ENCODE assay signal across 10 mouse cellular contexts in the genomic region with DNA sequence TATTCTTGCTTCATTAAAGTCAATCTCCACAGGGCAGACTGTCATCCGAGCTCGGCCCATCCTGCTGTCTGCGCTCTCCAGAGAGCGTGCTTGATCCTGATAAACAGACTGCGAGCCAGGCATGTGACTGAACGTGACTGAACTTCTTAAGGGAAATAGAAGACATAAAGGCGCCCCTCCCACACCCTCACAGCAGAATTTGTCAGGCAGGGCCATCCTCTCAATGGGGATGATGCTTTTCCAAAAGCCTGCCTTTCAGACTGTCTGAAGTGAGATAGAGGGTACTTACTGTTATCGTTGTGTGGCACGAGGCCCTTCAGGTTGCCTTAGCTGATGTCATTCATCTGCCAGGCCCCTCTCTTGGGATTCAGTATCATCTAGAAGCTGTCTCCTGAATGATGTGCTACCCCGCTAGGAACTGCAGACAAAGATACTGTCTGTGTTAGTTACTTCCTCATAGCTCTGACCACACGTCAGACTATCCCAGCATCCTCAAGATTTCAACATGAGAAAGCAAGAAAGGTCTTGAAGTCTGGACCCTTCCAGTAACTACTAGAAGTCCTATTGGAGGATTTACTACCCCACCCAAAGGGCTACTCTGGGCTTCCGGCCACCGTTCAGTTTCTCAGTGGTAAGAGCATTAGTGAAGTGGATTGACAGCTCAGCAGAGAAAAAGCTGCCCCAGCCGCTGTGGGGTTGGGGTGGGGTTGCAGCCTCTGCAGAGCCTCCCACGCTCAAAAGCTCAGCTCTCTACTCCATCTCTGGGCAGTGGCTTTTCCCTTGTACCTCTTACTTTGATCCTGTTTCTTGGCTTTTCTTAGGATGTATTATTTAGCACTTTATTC. TPM values are rescaled to one million over a fixed set of nuclear protein-coding genes. Genes with fewer than 3 reads are reported as not detected.
A peak's percentile ranks its signal among the peaks of the same experiment; 100 is the strongest.
DNase-seq lines count a peak whose midpoint lies in the region; ATAC-seq and TF ChIP-seq lines count a peak whose summit lies in the region.
"Had no signal": no experiment of that assay in that cellular context is flagged by ENCODE, and none has a peak within 500 bp of the region (broad histone marks: within the 10 kb centered on the region; RNA-seq: fewer than 3 reads in every experiment).

No protein-coding gene starts in this region.

- WGBS in heart, embryonic 10.5 days = 21% methylated on average over 15 of the region's 15 CpGs
- 31% methylated on average over 15 of the region's 15 CpGs for WGBS in heart, adult 2 months
- 30% methylated on average over 15 of the region's 15 CpGs for WGBS in lung, postnatal 0 days

- peak overlapping the region; percentile 27; the same call in 1 of the 2 replicates for H3K4me3 ChIP-seq in heart, embryonic 10.5 days
- H3K4me3 ChIP-seq in heart, adult 2 months = no peak overlapping the region
- no peak overlapping the region for H3K4me3 ChIP-seq in embryonic fibroblast, embryonic 13.5 days (ENCODE audit: insufficient read depth, low read length)
- no peak overlapping the region for H3K4me3 ChIP-seq in lung, postnatal 0 days (ENCODE audit: low read depth, low read length)

- TF ChIP-seq POLR2A in heart, adult 2 months (IDR thresholded peaks at IDR 0.05; ENCODE audit: insufficient read depth, low read depth, low read length) = no peak
- TF ChIP-seq POLR2A in embryonic fibroblast, embryonic 13.5 days (IDR thresholded peaks at IDR 0.05; ENCODE audit: low read depth, low read length) = no peak

- no peak overlapping the region for H3K9ac ChIP-seq in heart, adult 2 months (ENCODE audit: low read depth, low read length)
- no peak overlapping the region for H3K9ac ChIP-seq in lung, postnatal 0 days (replicated peaks; ENCODE audit: low read depth)

- H3K36me3 ChIP-seq in heart, embryonic 10.5 days = no peaks in the 10 kb centered on the region
- no peaks in the 10 kb centered on the region for H3K36me3 ChIP-seq in heart, adult 2 months (ENCODE audit: control insufficient read depth, insufficient read depth, low read length)
- H3K36me3 ChIP-seq in lung, postnatal 0 days (ENCODE audit: insufficient read depth, low read length) = no peaks in the 10 kb centered on the region

- H3K4me2 ChIP-seq in lung, postnatal 0 days (replicated peaks; ENCODE audit: low read depth, low read length) = no peak overlapping the region

- no peak for TF ChIP-seq EP300 in heart, adult 2 months (IDR thresholded peaks at IDR 0.05; ENCODE audit: insufficient read depth, low read depth, low read length)
- TF ChIP-seq EP300 in lung, postnatal 0 days (IDR thresholded peaks at IDR 0.05) = no peak

- peak; percentile 23; the same call in 1 of the 2 replicates for ATAC-seq in lung, postnatal 0 days

- DNase-seq in heart, embryonic 10.5 days (ENCODE audit: low spot score) = no peak
- no peak for DNase-seq in heart, adult 2 months
- peak; percentile 14 for DNase-seq in lung, postnatal 0 days (ENCODE audit: low spot score)
- peak; percentile 81 to 83 for DNase-seq in spleen, postnatal 4 days (ENCODE audit: low spot score in 2 of 2)
- DNase-seq in natural killer cell, adult 2 months (ENCODE audit: low spot score in 2 of 2) = no peak
- no peak for DNase-seq in layer of hippocampus, postnatal 10 days (ENCODE audit: low spot score in 2 of 2)
- no peak for DNase-seq in left cerebral cortex, adult 8-10 months (ENCODE audit: low spot score in 2 of 2)
- DNase-seq: B cell, adult 2 months; left cerebral cortex, postnatal 4 days had no signal

- H3K27ac ChIP-seq in heart, embryonic 10.5 days = no peak overlapping the region
- H3K27ac ChIP-seq in heart, adult 2 months = no peak overlapping the region
- peak overlapping the region; percentile 17; the same call in 1 of the 2 replicates for H3K27ac ChIP-seq in embryonic fibroblast, embryonic 13.5 days (ENCODE audit: insufficient read depth, low read length)
- H3K27ac ChIP-seq in lung, postnatal 0 days (ENCODE audit: low read length) = no peak overlapping the region

- H3K79me2 ChIP-seq in heart, adult 2 months (replicated peaks; ENCODE audit: control insufficient read depth, insufficient read depth, low read length) = no peaks in the 10 kb centered on the region

- H3K4me1 ChIP-seq in heart, embryonic 10.5 days = peaks cover 13% of the 10 kb centered on the region
- peaks cover 1% of the 10 kb centered on the region; the same call in 1 of the 2 replicates for H3K4me1 ChIP-seq in heart, adult 2 months (ENCODE audit: control insufficient read depth, insufficient read depth, low read length)
- H3K4me1 ChIP-seq in embryonic fibroblast, embryonic 13.5 days (ENCODE audit: control insufficient read depth, insufficient read depth, low read length) = peaks cover 2% of the 10 kb centered on the region; the same call in 1 of the 2 replicates
- H3K4me1 ChIP-seq in lung, postnatal 0 days (ENCODE audit: insufficient read depth, low read depth, low read length) = no peaks in the 10 kb centered on the region

- TF ChIP-seq CTCF in heart, adult 2 months (IDR thresholded peaks at IDR 0.05) = no peak
- TF ChIP-seq CTCF in embryonic fibroblast, embryonic 13.5 days (IDR thresholded peaks at IDR 0.05; ENCODE audit: borderline replicate concordance, insufficient read depth, low read length) = no peak
- no peak for TF ChIP-seq CTCF in lung, postnatal 0 days (IDR thresholded peaks at IDR 0.05)

- H3K27me3 ChIP-seq in heart, embryonic 10.5 days (ENCODE audit: insufficient read depth, poor library complexity, severe bottlenecking) = no peaks in the 10 kb centered on the region
- no peaks in the 10 kb centered on the region for H3K27me3 ChIP-seq in heart, adult 2 months (ENCODE audit: control insufficient read depth, insufficient read depth, low read length)
- H3K27me3 ChIP-seq in lung, postnatal 0 days (replicated peaks; ENCODE audit: insufficient read depth, low read length) = no peaks in the 10 kb centered on the region

- no peaks in the 10 kb centered on the region for H3K9me3 ChIP-seq in heart, embryonic 10.5 days
- H3K9me3 ChIP-seq in lung, postnatal 0 days (ENCODE audit: low read length) = no peaks in the 10 kb centered on the region

- intact Hi-C loops in heart, adult 2 months (cut with DNase I) = loop anchor here (5.0 kb wide), 1 partner anchor 762 kb away; no protein-coding TSS in a partner anchor

RNA-seq across cellular contexts. Expression of a gene that starts 28.2 kb away (rescaled TPM):
- 22.0 and 34.1 TPM in 2 replicates for polyA plus RNA-seq in heart, embryonic 10.5 days (2016; fragmentation: Nextera tagmentation; extraction: Ambion mirVana)
- under 1 TPM; 0.14 to 0.42 TPM for total RNA-seq in heart, adult 2 months (2021)
- polyA plus RNA-seq in heart, adult 2 months (2012; rRNA removed) = 0.06 and 0.16 TPM in 2 replicates
- 6.0 and 10.5 TPM in 2 replicates for polyA plus RNA-seq in embryonic fibroblast, embryonic 13.5 days (2011; ENCODE audit: insufficient read length, low read depth, missing spikeins)
- 5.9 and 9.2 TPM in 2 replicates for polyA plus RNA-seq in lung, postnatal 0 days (2015; fragmentation: Nextera tagmentation; extraction: Ambion mirVana)
- total RNA-seq in layer of hippocampus, postnatal 10 days (2021) = 1 to 10 TPM; 2.9 TPM
- 1 to 10 TPM in 2 of 4 experiments, under 1 TPM in 2; 0.55 to 1.4 (median 1.0) TPM for total RNA-seq in left cerebral cortex, adult 8-10 months (2022)

Comparison
In these comparisons a context has a peak if more than half of its experiments do, and no peak if none do; other contexts are left out.
1. DNase-seq: peak in lung, postnatal 0 days (single experiment) and spleen, postnatal 4 days (2 of 2); none in heart, embryonic 10.5 days (single experiment), heart, adult 2 months (0 of 2), natural killer cell, adult 2 months (0 of 2), layer of hippocampus, postnatal 10 days (0 of 2) and left cerebral cortex, adult 8-10 months (0 of 2).